Mouse (Mus musculus) thymus, adult 2 months (tissue): Measurements from ENCODE around the gene Bach1.

ENCODE experiments used
- CTCF ChIP-seq: fragments of 200-500 bp; IDR thresholded peaks from 2 replicates; pipeline ENCODE4 v1.5.1; 2012; ENCODE audit warnings: mild to moderate bottlenecking, control low read depth, low read length, moderate library complexity, borderline replicate concordance; ENCODE audit not compliant: control insufficient read depth, poor library complexity, insufficient read depth; ENCODE audit errors: extremely low read depth
- POLR2A ChIP-seq: fragments of 200-500 bp; IDR thresholded peaks from 2 replicates; pipeline ENCODE4 v1.6.1; 2012; ENCODE audit warnings: mild to moderate bottlenecking, low read length, control low read depth, moderate library complexity; ENCODE audit not compliant: control insufficient read depth, poor library complexity, insufficient read depth; ENCODE audit errors: extremely low read depth

GRCm38 (mm10) chr16:87656771-87657170 lies 42.0 kb upstream of the Bach1 start:
- TF ChIP-seq CTCF (no peak), POLR2A (no peak)
